Mouse (Mus musculus): ENCODE results near the gene Rasgef1a. TPM values are rescaled to one million over a fixed set of nuclear protein-coding genes. Genes with fewer than 3 reads are reported as not detected.

Gene Rasgef1a
- total RNA-seq, 2 experiments from 2014 or later: 235 to 240 TPM

DNA sequence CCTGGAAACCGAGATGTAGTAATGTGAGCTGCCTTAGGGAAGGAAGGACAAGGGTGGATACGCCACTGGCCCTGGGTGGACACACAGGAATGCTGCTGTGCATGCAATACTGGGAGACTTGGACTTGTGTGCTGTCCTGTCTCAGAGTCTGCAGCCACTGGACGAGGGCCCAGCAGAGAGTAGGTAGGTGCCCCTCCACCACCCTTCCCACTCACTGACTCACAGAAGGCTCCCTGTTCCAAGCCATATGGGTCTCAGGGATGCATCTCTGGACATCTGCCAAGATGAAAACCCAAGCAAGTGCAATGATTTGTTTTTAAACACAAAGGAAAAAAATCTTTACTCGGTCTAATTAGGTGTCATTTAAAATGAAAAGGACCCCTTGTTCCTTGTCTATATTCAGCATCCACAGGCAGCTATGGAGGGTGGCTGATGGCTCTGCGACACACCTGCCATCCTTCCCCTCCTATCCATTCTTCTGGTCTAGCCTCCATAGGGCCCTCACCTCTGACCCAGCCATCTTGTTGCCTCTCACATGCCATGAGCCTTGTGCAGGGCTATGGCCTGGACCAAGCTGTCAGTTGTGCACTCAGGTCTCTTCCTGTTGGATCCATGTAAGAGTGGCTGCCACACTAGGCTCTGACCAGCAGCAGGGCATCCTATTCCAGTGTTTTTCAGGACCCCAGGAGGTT is 59.2 kb downstream of the Rasgef1a start:
- peak; percentile 77 to 87 for DNase-seq (ENCODE audit: low spot score in 2 of 2)

DNA sequence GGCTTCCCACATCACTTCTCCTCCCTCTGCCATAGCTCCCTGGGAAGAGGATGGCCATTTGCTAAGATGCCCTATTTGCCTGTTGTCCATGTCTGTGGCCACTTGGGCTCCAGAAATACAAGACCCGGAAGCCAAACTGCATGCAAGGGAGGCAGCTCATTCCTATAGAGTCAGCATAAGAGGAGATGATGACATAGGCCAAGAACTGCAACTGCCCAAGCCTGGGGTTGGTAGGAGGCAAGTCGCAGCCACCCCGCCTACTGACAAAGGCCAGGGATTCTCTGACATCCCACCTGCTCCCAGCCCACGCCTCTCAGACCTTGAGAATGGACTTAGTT is 59.7 kb downstream of the Rasgef1a start:
- no peak for DNase-seq (ENCODE audit: low spot score in 2 of 2)

DNA sequence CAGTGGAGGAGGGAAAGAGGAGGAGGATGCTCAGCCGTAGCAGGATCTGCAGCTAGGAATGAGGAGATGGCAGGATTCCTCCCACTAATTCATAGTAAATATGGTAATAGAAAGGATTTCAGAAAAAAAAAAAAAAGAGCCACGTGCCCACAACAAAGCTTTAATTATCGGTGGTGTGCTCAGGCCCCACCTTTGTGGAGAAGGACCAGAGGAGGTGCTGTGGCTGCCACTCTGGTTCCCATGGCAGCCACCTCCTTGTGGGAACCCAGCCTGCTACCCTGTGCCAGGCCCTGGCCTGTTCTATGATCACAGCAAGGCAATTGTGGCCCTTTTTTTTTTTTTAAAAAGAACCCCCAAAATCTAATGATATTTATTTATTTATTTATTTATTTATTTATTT is 60.2 kb downstream of the Rasgef1a start:
- DNase-seq (ENCODE audit: low spot score in 2 of 2): peak in 1 of 2 experiments; percentile 55

- DNase-seq (ENCODE audit: low spot score in 2 of 2): no peak
Measured at GRCm38 (mm10) chr6:118072176-118072575, 60.9 kb downstream of the Rasgef1a start.

- no peak for DNase-seq (ENCODE audit: low spot score in 2 of 2)
Measured at GRCm38 (mm10) chr6:118074151-118074550, 62.9 kb downstream of the Rasgef1a start.

DNA sequence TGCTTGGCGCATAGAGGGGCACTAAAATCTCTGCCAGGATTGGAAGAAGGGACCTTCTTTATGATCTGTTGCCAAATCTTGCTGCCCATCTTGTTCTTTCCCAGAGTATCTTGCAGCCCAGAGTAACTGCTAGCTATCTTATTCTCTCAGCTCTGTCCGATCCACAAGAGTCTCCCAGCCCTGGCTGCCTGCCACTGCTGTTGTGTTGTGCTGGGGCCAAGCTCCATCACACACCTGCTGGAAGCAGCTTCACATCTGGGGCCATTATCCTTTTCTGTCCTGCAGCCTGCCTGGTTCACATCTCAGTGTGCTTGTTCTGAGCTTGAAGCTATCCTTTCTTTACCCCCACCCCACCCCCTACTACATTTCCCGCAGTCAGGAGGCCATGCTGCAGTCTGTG is 65.0 kb downstream of the Rasgef1a start:
- no peak for DNase-seq (ENCODE audit: low spot score in 2 of 2)

- DNase-seq (ENCODE audit: low spot score in 2 of 2): no peak
Measured at GRCm38 (mm10) chr6:118076748-118077147, 65.5 kb downstream of the Rasgef1a start.

GRCm38 (mm10) chr6:118077421-118077820 is 66.2 kb downstream of the Rasgef1a start:
- no peak for DNase-seq (ENCODE audit: low spot score in 2 of 2)

DNA sequence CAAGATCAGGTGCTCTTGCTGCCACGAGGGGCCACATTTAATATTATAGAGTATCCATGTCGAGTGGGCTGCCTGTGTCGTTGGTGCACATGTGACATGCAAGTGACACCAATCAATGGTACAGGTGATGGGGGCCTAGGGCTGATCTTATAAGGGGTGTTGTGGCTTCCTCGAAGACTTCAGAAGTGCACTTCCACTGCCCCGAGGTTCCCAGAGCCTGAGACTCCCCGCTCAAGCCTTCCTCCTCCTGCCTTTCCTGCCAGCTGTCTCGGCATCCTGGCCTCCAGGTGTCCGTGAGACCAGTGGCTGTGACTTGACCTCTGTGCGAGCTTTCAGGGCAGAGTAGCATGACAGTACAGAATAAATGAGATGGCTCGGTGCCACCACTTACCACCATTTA is 67.5 kb downstream of the Rasgef1a start:
- peak in 1 of 2 experiments; percentile 0 for DNase-seq (ENCODE audit: low spot score in 2 of 2)

DNA sequence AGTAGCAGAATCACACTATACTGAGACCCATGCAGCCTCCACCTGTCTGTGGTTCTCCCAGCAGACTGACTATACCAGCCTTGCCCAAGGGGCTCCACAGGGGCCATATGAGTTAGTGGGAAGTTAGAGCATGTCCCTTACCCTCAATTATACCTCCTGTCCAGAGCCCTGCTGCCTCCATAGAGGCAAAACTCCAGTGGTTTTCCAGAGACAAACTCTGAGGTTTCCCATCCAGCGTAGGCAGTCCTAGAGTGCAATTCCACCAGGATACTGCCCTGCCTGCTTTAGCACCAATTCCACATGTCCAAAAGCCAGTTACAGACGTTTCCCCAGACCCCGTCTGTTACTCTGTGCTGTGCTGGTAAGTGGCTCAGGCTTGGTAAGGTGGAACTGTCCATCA is 68.1 kb downstream of the Rasgef1a start:
- peak in 1 of 2 experiments; percentile 0 for DNase-seq (ENCODE audit: low spot score in 2 of 2)

- peak in 1 of 2 experiments; percentile 0 for DNase-seq (ENCODE audit: low spot score in 2 of 2)
Measured at GRCm38 (mm10) chr6:118079762-118080465, 68.7 kb downstream of the Rasgef1a start.

GRCm38 (mm10) chr6:118080711-118081110 is 69.5 kb downstream of the Rasgef1a start:
- DNase-seq (ENCODE audit: low spot score in 2 of 2): no peak

DNA sequence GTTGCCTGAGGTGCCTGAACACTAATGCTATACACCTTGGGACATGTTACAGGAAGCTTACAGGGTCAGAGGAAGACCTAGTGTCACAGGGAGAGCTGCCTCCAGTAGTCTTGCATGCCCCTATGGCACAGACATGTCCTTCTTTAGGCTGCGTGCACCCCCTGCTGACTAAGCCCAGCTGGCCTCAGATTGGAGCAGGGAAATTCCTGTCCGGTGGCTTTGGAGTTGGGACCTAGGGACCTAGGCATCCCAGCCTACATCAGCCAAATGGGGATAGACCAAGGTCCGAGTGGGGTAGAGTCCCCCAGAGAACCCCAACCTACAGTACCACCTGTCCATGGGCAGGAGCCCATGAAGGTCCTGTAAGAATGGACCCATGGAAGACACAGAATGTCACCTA is 71.1 kb downstream of the Rasgef1a start:
- DNase-seq (ENCODE audit: low spot score in 2 of 2): no peak

- no peak for DNase-seq (ENCODE audit: low spot score in 2 of 2)
Measured at GRCm38 (mm10) chr6:118083608-118084007, 72.4 kb downstream of the Rasgef1a start.

DNA sequence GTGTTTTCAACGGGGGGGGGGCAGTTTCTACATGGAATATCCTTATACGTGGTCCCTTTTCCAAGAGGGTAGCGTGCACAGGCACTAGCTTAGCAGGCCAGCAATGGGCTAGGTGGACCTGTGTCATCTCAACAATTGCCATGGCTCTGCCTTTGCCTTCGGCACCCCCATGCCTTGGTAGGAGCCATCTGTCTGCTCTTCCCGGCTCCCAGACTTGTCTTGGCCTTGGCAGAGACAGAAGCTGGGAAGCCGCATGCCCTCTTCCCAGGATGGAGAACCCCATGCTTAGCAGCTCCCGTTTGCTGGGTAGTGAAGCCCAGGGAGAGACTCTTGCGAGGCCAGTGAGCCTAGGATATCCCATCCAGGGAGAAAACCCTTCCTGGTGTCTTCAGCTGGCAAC is 73.4 kb downstream of the Rasgef1a start:
- peak; percentile 0 to 3 for DNase-seq (ENCODE audit: low spot score in 2 of 2)

- DNase-seq (ENCODE audit: low spot score in 2 of 2): peak; percentile 32 to 37
Measured at GRCm38 (mm10) chr6:118087955-118088354, 76.7 kb downstream of the Rasgef1a start.

DNA sequence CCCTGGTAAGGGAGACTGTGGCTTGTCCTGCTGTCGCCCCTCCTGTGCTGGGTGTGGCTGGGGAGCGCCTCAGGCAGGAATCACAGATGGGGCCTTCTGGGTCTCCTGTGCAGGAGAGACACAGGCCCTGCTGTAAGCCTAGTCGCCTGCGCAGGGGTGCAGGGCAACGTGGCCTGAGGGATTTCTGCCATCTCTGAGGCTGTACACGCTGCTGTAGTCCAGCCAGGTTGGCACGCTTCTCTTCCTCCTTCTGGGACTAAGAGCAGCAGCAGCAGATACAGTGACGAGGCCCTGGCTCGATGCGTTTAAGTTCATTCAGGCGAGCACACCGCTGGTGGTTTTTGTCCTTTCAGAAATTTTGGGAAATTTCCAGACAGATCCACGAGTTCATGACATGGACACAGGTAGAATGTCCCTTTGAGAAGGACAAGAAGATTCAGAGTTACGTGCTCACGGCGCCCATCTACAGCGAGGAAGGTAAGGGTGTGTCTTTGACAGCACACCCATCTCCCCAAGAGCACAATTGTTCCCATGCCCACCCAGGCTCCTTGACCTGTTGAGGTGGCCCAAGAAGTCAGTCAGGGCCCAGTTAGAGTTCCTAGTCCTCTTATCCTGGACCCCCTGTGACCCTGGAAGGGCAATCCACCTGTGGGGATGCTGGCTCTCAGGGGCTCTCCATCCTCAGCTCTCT is 77.7 kb downstream of the Rasgef1a start:
- peak in 1 of 2 experiments; percentile 0 for DNase-seq (ENCODE audit: low spot score in 2 of 2)

DNA sequence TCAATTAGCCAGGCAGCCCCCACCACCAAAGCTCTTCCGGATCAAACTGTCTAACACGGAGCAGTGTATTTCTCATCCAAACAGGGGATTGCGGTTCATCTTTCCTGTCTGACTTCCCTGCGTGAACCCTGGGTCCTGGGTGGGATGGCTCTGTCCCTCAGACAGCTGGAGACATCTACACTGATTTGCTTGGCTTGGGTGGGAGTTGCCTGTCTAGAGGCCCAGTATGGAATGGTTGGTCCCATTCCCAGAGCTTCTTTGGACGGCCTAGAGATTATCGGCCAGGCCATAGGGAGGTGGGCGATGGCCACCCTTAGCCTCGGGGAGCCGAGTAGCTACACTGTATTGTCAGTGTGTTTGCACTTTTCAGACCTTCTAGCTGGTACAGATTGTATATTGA is 79.6 kb downstream of the Rasgef1a start:
- DNase-seq (ENCODE audit: low spot score in 2 of 2): no peak

GRCm38 (mm10) chr6:118097765-118098365 is 86.6 kb downstream of the Rasgef1a start:
- no peak for DNase-seq (ENCODE audit: low spot score in 2 of 2)

DNA sequence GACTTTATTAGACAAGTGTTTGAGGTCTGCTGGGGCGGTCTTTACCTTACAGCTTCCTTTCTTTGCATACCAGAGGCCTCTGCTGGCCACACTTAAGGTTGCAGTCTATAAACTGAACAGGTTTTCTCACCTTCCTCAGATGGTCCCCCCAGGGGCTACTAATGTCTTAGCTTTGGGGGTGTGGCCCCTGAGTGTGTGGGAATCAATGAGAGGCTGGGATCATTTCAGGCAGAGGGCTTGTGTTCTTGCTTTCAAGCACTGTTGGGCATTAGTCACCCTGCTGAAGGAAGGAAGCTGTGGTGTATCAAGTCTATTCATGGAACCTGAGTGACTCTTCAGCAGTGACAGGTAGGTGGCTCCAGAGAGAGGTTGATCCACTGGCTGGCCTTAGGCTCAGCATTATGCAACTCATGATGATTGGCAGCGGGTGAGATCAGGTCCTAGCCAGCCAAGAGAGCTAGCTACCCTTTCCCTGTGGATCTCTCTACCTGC is 88.1 kb downstream of the Rasgef1a start:
- DNase-seq (ENCODE audit: low spot score in 2 of 2): no peak

- DNase-seq (ENCODE audit: low spot score in 2 of 2): no peak
Measured at GRCm38 (mm10) chr6:118111810-118112209, 100.6 kb downstream of the Rasgef1a start.

GRCm38 (mm10) chr6:118122767-118123166 is 111.5 kb downstream of the Rasgef1a start:
- DNase-seq (ENCODE audit: low spot score in 2 of 2): no peak

Measured in layer of hippocampus, adult 18-20 months (tissue).